Mouse (Mus musculus): ENCODE results near the gene Mtmr10. TPM values are rescaled to one million over a fixed set of nuclear protein-coding genes. Genes with fewer than 3 reads are reported as not detected.

Gene Mtmr10
- polyA plus RNA-seq, 1 experiment from 2014 or later, result 17.7 TPM

GRCm38 (mm10) chr7:64371940-64372878, 84.8 kb downstream of the Mtmr10 start:
- Histone ChIP-seq H3K9ac (ENCODE audit: low read length) (no peak overlapping the region), H3K27me3 (ENCODE audit: control insufficient read depth, insufficient read depth, low read length) (no peaks in the 10 kb centered on the region), H3K9me3 (ENCODE audit: control insufficient read depth, low read length) (no peaks in the 10 kb centered on the region), H3K4me3 (ENCODE audit: low read depth, low read length) (no peak overlapping the region), H3K4me1 (ENCODE audit: control insufficient read depth, insufficient read depth, low read length) (0 out of 2 replicates have a peak, but pooled peaks cover 3% of the 10 kb centered on the region), H3K4me2 (no peak overlapping the region), H3K36me3 (ENCODE audit: control insufficient read depth, insufficient read depth, low read length) (peaks cover 6% of the 10 kb centered on the region; the same call in 1 of the 2 replicates), H3K27ac (ENCODE audit: low read depth, low read length) (no peak overlapping the region)
- ATAC-seq (ENCODE audit: low FRiP score) (no peak), DNase-seq (ENCODE audit: low spot score, missing footprints) (no peak)
- 91% methylated on average over 23 of the region's 23 CpGs for WGBS

GRCm38 (mm10) chr7:64373147-64373829, 85.8 kb downstream of the Mtmr10 start:
- H3K36me3 ChIP-seq (ENCODE audit: control insufficient read depth, insufficient read depth, low read length), result peaks cover 15% of the 10 kb centered on the region
- no peak for DNase-seq (ENCODE audit: low spot score, missing footprints)
- 16% methylated on average over 18 of the region's 18 CpGs for WGBS

GRCm38 (mm10) chr7:64373830-64374562, 86.5 kb downstream of the Mtmr10 start, which contains the start of gene Fan1:
TSS of gene Fan1 (minus strand) at chr7:64374095.
- WGBS, result 4% methylated on average over 27 of the region's 27 CpGs
- DNase-seq (ENCODE audit: low spot score, missing footprints) (peak; percentile 99), ATAC-seq (ENCODE audit: low FRiP score) (peak; percentile 96)
- H3K36me3 ChIP-seq (ENCODE audit: control insufficient read depth, insufficient read depth, low read length), result peaks cover 20% of the 10 kb centered on the region
- H3K9me3 ChIP-seq (ENCODE audit: control insufficient read depth, low read length), result no peaks in the 10 kb centered on the region
- peak within 1 kb of the TSS; percentile 50 for H3K4me2 ChIP-seq
- H3K4me3 ChIP-seq (ENCODE audit: low read depth, low read length), result peak within 1 kb of the TSS; percentile 60
- 0 out of 2 replicates have a peak, but pooled peaks cover 3% of the 10 kb centered on the region for H3K4me1 ChIP-seq (ENCODE audit: control insufficient read depth, insufficient read depth, low read length)
- H3K27me3 ChIP-seq (ENCODE audit: control insufficient read depth, insufficient read depth, low read length), result no peaks in the 10 kb centered on the region
- H3K9ac ChIP-seq (ENCODE audit: low read length), result peak within 1 kb of the TSS; percentile 80
- H3K27ac ChIP-seq (ENCODE audit: low read depth, low read length), result peak within 1 kb of the TSS; percentile 90

More at GRCm38 (mm10) chr7:64373147-64373829, 85.8 kb downstream of the Mtmr10 start:
- Histone ChIP-seq H3K9me3 (ENCODE audit: control insufficient read depth, low read length) (no peaks in the 10 kb centered on the region), H3K27ac (ENCODE audit: low read depth, low read length) (peak overlapping the region; percentile 90), H3K4me2 (peak overlapping the region; percentile 50), H3K9ac (ENCODE audit: low read length) (peak overlapping the region; percentile 80), H3K27me3 (ENCODE audit: control insufficient read depth, insufficient read depth, low read length) (no peaks in the 10 kb centered on the region), H3K4me1 (ENCODE audit: control insufficient read depth, insufficient read depth, low read length) (0 out of 2 replicates have a peak, but pooled peaks cover 3% of the 10 kb centered on the region), H3K4me3 (ENCODE audit: low read depth, low read length) (peak overlapping the region; percentile 60)
- peak; percentile 39; the same call in 1 of the 2 replicates for ATAC-seq (ENCODE audit: low FRiP score)

Small RNAs within 50 kb of the gene (microRNA-seq; reads per million reads assigned to microRNA genes)
- not detected for gene Mir6416

Other genes starting within 250 kb of the Mtmr10 start
- 0.37 and 0.41 TPM in 2 replicates for gene Trpm1, start 133.8 kb upstream of the Mtmr10 start, polyA plus RNA-seq (2014; fragmentation: Nextera tagmentation; extraction: Ambion mirVana)
- 5.8 and 6.8 TPM in 2 replicates for gene Fan1, start 86.4 kb downstream of the Mtmr10 start, polyA plus RNA-seq (2014; fragmentation: Nextera tagmentation; extraction: Ambion mirVana)
- 57.2 and 61.0 TPM in 2 replicates for gene Mphosph10, start 104.6 kb downstream of the Mtmr10 start, polyA plus RNA-seq (2014; fragmentation: Nextera tagmentation; extraction: Ambion mirVana)
- 43.2 and 45.6 TPM in 2 replicates for gene Mcee, start 105.0 kb downstream of the Mtmr10 start, polyA plus RNA-seq (2014; fragmentation: Nextera tagmentation; extraction: Ambion mirVana)
- gene Apba2, start 214.1 kb downstream of the Mtmr10 start, polyA plus RNA-seq (2014; fragmentation: Nextera tagmentation; extraction: Ambion mirVana), result 68.3 and 82.4 TPM in 2 replicates

All from midbrain, embryonic 11.5 days (tissue).